Mouse (Mus musculus): ENCODE results near the gene Mtx1. TPM values are rescaled to one million over a fixed set of nuclear protein-coding genes. Genes with fewer than 3 reads are reported as not detected.

Mtx1 gene
- 100 to 1,000 TPM in 1 of 2 experiments, 10 to 100 TPM in 1; 99.1 to 106 TPM for total RNA-seq (2021)

GRCm38 (mm10) chr3:89226900-89227299 lies at the start of gene Mtx1:
Gene Mtx1, minus strand, starts transcription at chr3:89227088.
- intact Hi-C loops (cut with DNase I) = no loop called here
- no peak for DNase-seq

GRCm38 (mm10) chr3:89276061-89276460 lies 49.2 kb upstream of the Mtx1 start:
- no peak for DNase-seq
- intact Hi-C loops (cut with DNase I) = no loop called here

GRCm38 (mm10) chr3:89271760-89272159 lies 44.9 kb upstream of the Mtx1 start:
- intact Hi-C loops (cut with DNase I) = no loop called here
- DNase-seq = peak; percentile 47

GRCm38 (mm10) chr3:89270891-89271290 lies 44.0 kb upstream of the Mtx1 start:
- intact Hi-C loops (cut with DNase I) = no loop called here

GRCm38 (mm10) chr3:89270051-89270755 lies 43.3 kb upstream of the Mtx1 start, which contains the start of gene Slc50a1:
Gene Slc50a1, minus strand, starts transcription at chr3:89270570.
- peak; percentile 86 for DNase-seq
- intact Hi-C loops (cut with DNase I) = no loop called here

More at GRCm38 (mm10) chr3:89270891-89271290, 44.0 kb upstream of the Mtx1 start:
- DNase-seq = peak; percentile 53

- DNase-seq = no peak
- intact Hi-C loops (cut with DNase I) = no loop called here
These were observed 42.0 kb upstream of the Mtx1 start for GRCm38 (mm10) chr3:89268916-89269315.

- intact Hi-C loops (cut with DNase I) = no loop called here
These were observed 39.6 kb upstream of the Mtx1 start for GRCm38 (mm10) chr3:89266439-89266893.

GRCm38 (mm10) chr3:89262417-89262816 lies 35.5 kb upstream of the Mtx1 start:
- DNase-seq = no peak
- intact Hi-C loops (cut with DNase I) = no loop called here

More at GRCm38 (mm10) chr3:89266439-89266893, 39.6 kb upstream of the Mtx1 start:
- peak; percentile 72 for DNase-seq

GRCm38 (mm10) chr3:89260211-89260610 lies 33.3 kb upstream of the Mtx1 start:
- intact Hi-C loops (cut with DNase I) = no loop called here

GRCm38 (mm10) chr3:89259076-89259475 lies 32.2 kb upstream of the Mtx1 start, which contains the start of gene Dpm3:
Gene Dpm3, plus strand, starts transcription at chr3:89259358.
- DNase-seq = no peak
- intact Hi-C loops (cut with DNase I) = no loop called here

More at GRCm38 (mm10) chr3:89260211-89260610, 33.3 kb upstream of the Mtx1 start:
- no peak for DNase-seq

- DNase-seq = no peak
- intact Hi-C loops (cut with DNase I) = no loop called here
These were observed 29.3 kb upstream of the Mtx1 start for GRCm38 (mm10) chr3:89256177-89256576.

- intact Hi-C loops (cut with DNase I) = no loop called here
These were observed 28.1 kb upstream of the Mtx1 start for GRCm38 (mm10) chr3:89254994-89255393.

GRCm38 (mm10) chr3:89251365-89251895 lies 24.5 kb upstream of the Mtx1 start:
- DNase-seq = peak; percentile 18
- intact Hi-C loops (cut with DNase I) = no loop called here

More at GRCm38 (mm10) chr3:89254994-89255393, 28.1 kb upstream of the Mtx1 start:
- DNase-seq = no peak

GRCm38 (mm10) chr3:89250435-89251040 lies 23.6 kb upstream of the Mtx1 start:
- peak; percentile 57 for DNase-seq
- intact Hi-C loops (cut with DNase I) = no loop called here

GRCm38 (mm10) chr3:89247466-89247865 lies 20.6 kb upstream of the Mtx1 start:
- intact Hi-C loops (cut with DNase I) = loop anchor here (5.0 kb wide), 1 partner anchor 35 kb away; the partner anchor contains the start of gene Efna1
- DNase-seq = no peak

GRCm38 (mm10) chr3:89246261-89247100 lies 19.6 kb upstream of the Mtx1 start, which contains the start of gene Trim46:
Gene Trim46, minus strand, starts transcription at chr3:89246309.
- DNase-seq = peak; percentile 95
- intact Hi-C loops (cut with DNase I) = loop anchor here (5.0 kb wide), 1 partner anchor 36 kb away; the partner anchor contains the start of gene Efna1

GRCm38 (mm10) chr3:89245688-89246171 lies 18.8 kb upstream of the Mtx1 start, which contains the start of gene Krtcap2:
Gene Krtcap2, plus strand, starts transcription at chr3:89245966.
- DNase-seq = peak; percentile 77
- intact Hi-C loops (cut with DNase I) = loop anchor here (5.0 kb wide), 1 partner anchor 37 kb away; the partner anchor contains the start of gene Efna1

GRCm38 (mm10) chr3:89244982-89245687 lies 18.2 kb upstream of the Mtx1 start:
- intact Hi-C loops (cut with DNase I) = loop anchor here (5.0 kb wide), 1 partner anchor 37 kb away; the partner anchor contains the start of gene Efna1
- peak; percentile 93 for DNase-seq
